Mouse (Mus musculus) G1E (cell line): Measurements from ENCODE around the gene Galnt17. TPM values are rescaled to one million over a fixed set of nuclear protein-coding genes. Genes with fewer than 3 reads are reported as not detected.

ENCODE experiments used
- ATAC-seq: 2 replicates; pipeline ENCODE4 v1.8.0; 2016; ENCODE audit warnings: mild to moderate bottlenecking; ENCODE audit not compliant: insufficient number of reproducible peaks, poor library complexity, low FRiP score, severe bottlenecking; ENCODE audit errors: extremely low read depth
- DNase-seq: peaks from one replicate; pipeline ENCODE4 v3.0.0; 2012; ENCODE audit warnings: low spot score
- H3K27me3 ChIP-seq: 2 replicates; pipeline ENCODE4 v1.6.1; 2012; ENCODE audit warnings: mild to moderate bottlenecking, low read length, inconsistent platforms; ENCODE audit not compliant: insufficient read depth
- H3K36me3 ChIP-seq: replicated peaks from 2 replicates; pipeline ENCODE3; 2012; ENCODE audit warnings: mild to moderate bottlenecking, inconsistent platforms
- H3K4me1 ChIP-seq: 2 replicates; pipeline ENCODE4 v1.6.1; 2012; ENCODE audit warnings: low read depth, low read length, inconsistent platforms, mixed read lengths; ENCODE audit not compliant: insufficient read depth
- H3K4me3 ChIP-seq: 2 replicates; pipeline ENCODE4 v1.5.1; 2012; ENCODE audit warnings: low read depth, mild to moderate bottlenecking, inconsistent platforms, low read length, moderate library complexity, mixed read lengths
- H3K9me3 ChIP-seq: replicated peaks from 2 replicates; pipeline ENCODE4 v1.6.1; 2012; ENCODE audit warnings: inconsistent platforms
- CTCF ChIP-seq: IDR thresholded peaks from 2 replicates; pipeline ENCODE4 v1.5.1; 2012; ENCODE audit warnings: low read depth, low read length, inconsistent platforms, mixed read lengths
- GATA1 ChIP-seq: IDR thresholded peaks from 2 replicates; pipeline ENCODE4 v1.6.1; 2012; ENCODE audit warnings: borderline replicate concordance, low read length, inconsistent platforms, mixed read lengths
- GATA2 ChIP-seq: IDR thresholded peaks from 2 replicates; pipeline ENCODE4 v1.6.1; 2012; ENCODE audit warnings: low read depth, low read length, inconsistent platforms, borderline replicate concordance
- POLR2AphosphoS5 ChIP-seq: IDR thresholded peaks from 2 replicates; pipeline ENCODE4 v1.6.1; 2012; ENCODE audit warnings: low read depth, low read length, inconsistent platforms; ENCODE audit not compliant: insufficient replicate concordance
- TAL1 ChIP-seq: conservative IDR thresholded peaks from 2 replicates; pipeline ENCODE4 v1.6.1; 2012; ENCODE audit warnings: low read depth, low read length, inconsistent platforms, mixed read lengths
- polyA plus RNA-seq: library from polyadenylated mRNA; stranded (reverse); fragments of >175 nt; gene quantifications from 2 replicates; pipeline ENCODE4 v1.2.3, GENCODE M21; 2012
- total RNA-seq, 2 experiments: library from RNA; stranded (forward) in 1 of 2; stranded (reverse) in 1 of 2; fragments of 200-1000 nt in 1 of 2; fragments of >200 nt in 1 of 2; fragmentation: Nextera tagmentation in 1 of 2; gene quantifications; 2 replicates each; pipeline ENCODE4 v1.2.3; 2014 to 2017

Gene Galnt17
- total and polyA plus RNA-seq, 3 experiments = 0.22 TPM; not detected in 2

DNA sequence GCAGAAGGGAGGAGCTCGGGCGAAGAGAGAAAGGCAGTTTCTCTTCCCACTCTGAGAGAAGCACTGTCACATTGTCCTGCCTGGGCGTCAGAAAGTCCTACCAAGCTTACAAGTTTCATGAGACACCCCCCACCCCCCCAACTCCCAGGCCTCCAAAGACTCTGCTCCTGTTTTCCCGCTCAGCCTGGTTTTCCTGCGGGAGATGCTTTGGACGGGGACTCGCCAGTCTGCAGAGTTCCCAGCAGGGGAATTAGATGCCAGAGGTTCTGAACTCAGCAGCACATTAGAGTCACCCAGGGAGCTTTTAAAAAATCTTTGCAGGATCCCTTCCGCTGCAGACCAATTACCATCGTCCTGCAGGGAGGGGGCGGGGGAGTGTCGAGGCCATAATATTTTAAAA lies 456.1 kb downstream of the Galnt17 start:
- DNase-seq (no peak), ATAC-seq (no peak)
- TF ChIP-seq GATA2 (no peak), GATA1 (no peak), CTCF (no peak), POLR2AphosphoS5 (no peak), TAL1 (no peak)
- H3K9me3 ChIP-seq = peaks cover 57% of the 10 kb centered on the region
- no peaks in the 10 kb centered on the region for H3K27me3 ChIP-seq
- no peak overlapping the region for H3K4me3 ChIP-seq
- H3K4me1 ChIP-seq = no peaks in the 10 kb centered on the region
- no peaks in the 10 kb centered on the region for H3K36me3 ChIP-seq

DNA sequence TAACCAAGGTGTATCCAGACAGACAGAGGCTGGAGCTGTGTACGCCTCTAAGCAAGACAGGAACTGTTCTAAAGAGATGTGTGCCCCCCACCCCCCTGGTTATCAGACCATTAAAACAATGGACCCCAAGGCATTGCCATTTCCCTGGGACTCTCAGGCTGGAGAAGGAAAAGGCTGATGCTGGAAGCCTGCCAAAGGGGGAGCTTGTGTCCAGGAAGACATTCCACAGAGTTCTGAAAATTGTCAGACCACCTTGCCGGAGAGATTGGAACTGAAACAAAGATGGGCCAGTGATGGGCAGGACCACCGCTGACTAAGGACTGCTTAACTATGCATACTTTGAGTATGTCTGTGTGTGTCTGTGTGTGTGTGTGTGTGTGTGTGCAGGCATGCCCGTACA lies 458.7 kb downstream of the Galnt17 start:
- DNase-seq = no peak
- no peaks in the 10 kb centered on the region for H3K36me3 ChIP-seq
- no peaks in the 10 kb centered on the region for H3K27me3 ChIP-seq
- no peaks in the 10 kb centered on the region for H3K4me1 ChIP-seq
- peaks cover 62% of the 10 kb centered on the region for H3K9me3 ChIP-seq
- TF ChIP-seq GATA1 (no peak), POLR2AphosphoS5 (no peak), CTCF (no peak), GATA2 (no peak), TAL1 (no peak)
- no peak for ATAC-seq
- no peak overlapping the region for H3K4me3 ChIP-seq

DNA sequence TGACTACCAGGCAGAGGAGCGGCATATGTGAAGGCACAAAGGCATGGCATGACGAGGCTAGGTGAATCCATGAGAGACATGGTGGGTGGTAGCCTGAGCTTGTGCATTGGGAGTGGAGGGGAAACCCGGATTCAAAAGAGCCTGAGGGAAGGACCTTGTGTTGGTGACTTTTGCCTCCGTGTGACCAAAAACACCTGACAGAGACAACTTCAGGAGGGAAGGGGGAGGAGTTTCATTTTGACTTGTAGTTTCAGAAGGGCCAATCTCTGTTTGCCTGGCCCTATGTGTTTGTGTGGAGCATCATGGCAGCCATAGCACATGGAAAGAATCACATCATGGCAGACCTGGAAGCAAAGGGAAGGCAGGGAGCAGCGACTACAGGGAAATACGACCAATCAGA lies 459.7 kb downstream of the Galnt17 start:
- H3K36me3 ChIP-seq = no peaks in the 10 kb centered on the region
- no peak for TF ChIP-seq POLR2AphosphoS5
- TF ChIP-seq GATA2 = no peak
- no peak for TF ChIP-seq CTCF
- TF ChIP-seq TAL1 = no peak
- TF ChIP-seq GATA1 = no peak
- no peaks in the 10 kb centered on the region for H3K4me1 ChIP-seq
- H3K4me3 ChIP-seq = no peak overlapping the region
- no peaks in the 10 kb centered on the region for H3K27me3 ChIP-seq
- H3K9me3 ChIP-seq = peaks cover 64% of the 10 kb centered on the region
- no peak for DNase-seq
- no peak for ATAC-seq

DNA sequence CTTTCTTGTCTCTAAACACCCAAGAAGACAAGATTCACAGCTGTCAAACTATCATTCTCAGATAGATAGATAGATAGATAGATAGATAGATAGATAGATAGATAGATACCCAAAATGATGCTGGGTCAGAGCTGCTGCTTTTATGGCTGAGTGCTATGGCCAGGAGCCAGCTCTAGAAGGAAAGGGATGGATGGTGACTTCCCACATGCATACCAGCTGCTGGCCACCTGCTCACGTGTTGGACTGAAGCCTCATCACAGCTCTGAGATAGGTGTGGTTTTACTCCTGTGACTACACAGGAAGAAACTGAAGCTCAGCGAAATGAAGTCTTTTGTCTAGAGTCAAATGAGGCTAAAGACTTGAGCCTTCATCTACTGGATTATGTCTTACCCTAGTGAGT lies 482.5 kb downstream of the Galnt17 start:
- H3K4me1 ChIP-seq = no peaks in the 10 kb centered on the region
- H3K27me3 ChIP-seq = no peaks in the 10 kb centered on the region
- no peak overlapping the region for H3K4me3 ChIP-seq
- DNase-seq = no peak
- peaks cover 71% of the 10 kb centered on the region for H3K9me3 ChIP-seq
- no peak for ATAC-seq
- no peak for TF ChIP-seq GATA2
- TF ChIP-seq POLR2AphosphoS5 = no peak
- no peak for TF ChIP-seq TAL1
- TF ChIP-seq GATA1 = no peak
- no peak for TF ChIP-seq CTCF
- H3K36me3 ChIP-seq = no peaks in the 10 kb centered on the region
